Mouse (Mus musculus) E14TG2a.4 (cell line): ENCODE results near the gene Ccm2l.

Experiments used
- CTCF ChIP-seq: conservative IDR thresholded peaks from 2 replicates; pipeline ENCODE4 v1.5.1; 2014; ENCODE audit warnings: low read length
- NANOG ChIP-seq: IDR thresholded peaks from 2 replicates; pipeline ENCODE4 v1.6.1; 2014; ENCODE audit warnings: borderline replicate concordance, low read length, mixed read lengths

GRCm38 (mm10) chr2:153125875-153126274, 60.1 kb downstream of the Ccm2l start:
- no peak for TF ChIP-seq CTCF
- no peak for TF ChIP-seq NANOG
